Mouse (Mus musculus): ENCODE data around the gene BC030499. TPM values are rescaled to one million over a fixed set of nuclear protein-coding genes. Genes with fewer than 3 reads are reported as not detected.
A peak's percentile ranks its signal among the peaks of the same experiment; 100 is the strongest.

The BC030499 gene
- polyA plus RNA-seq, 1 experiment from 2014 or later = 0.51 TPM

DNA sequence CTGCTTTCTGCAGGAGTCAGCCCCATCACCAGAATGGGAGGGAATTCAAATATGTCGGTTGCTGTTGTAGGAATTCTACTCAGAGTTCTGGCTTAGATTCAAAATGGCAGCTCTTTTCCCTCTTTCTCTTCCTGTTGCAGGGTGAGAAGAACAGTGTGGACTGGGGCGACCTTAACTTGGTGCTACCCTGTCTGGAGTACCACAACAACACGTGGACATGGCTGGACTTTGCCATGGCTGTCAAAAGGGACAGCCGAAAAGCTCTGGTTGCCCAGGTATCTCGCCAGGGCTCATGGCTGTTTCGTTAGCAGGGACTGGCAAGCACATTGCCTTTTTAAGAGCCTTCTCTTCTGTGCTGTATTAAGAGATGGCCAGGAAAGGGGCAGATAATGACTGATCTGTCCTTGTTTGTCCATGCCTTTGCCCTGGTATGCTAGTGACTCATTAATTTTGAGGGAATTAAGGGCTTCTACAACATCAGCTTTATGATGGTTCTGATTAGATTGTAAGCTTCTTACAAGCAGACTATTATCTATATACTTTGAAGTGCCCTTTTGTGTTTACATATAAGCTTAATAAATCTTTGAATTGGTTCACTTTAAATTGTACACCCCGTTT is 1.4 kb upstream of the BC030499 start:
- Histone ChIP-seq H3K27ac (ENCODE audit: low read length) (no peak overlapping the region), H3K4me1 (ENCODE audit: control insufficient read depth, insufficient read depth, low read length) (no peaks in the 10 kb centered on the region), H3K36me3 (ENCODE audit: control insufficient read depth, insufficient read depth) (peaks cover 58% of the 10 kb centered on the region), H3K4me3 (ENCODE audit: low read length) (no peak overlapping the region), H3K9me3 (replicated peaks; ENCODE audit: control insufficient read depth, low read length) (no peaks in the 10 kb centered on the region), H3K4me2 (ENCODE audit: low read depth, low read length) (no peak overlapping the region), H3K9ac (ENCODE audit: low read length) (no peak overlapping the region), H3K27me3 (ENCODE audit: control insufficient read depth, insufficient read depth, low read length) (no peaks in the 10 kb centered on the region)
- ATAC-seq (replicated peaks; ENCODE audit: extremely low read depth, insufficient read depth, low FRiP score) = no peak
- 87% methylated on average over 7 of the region's 7 CpGs for WGBS

DNA sequence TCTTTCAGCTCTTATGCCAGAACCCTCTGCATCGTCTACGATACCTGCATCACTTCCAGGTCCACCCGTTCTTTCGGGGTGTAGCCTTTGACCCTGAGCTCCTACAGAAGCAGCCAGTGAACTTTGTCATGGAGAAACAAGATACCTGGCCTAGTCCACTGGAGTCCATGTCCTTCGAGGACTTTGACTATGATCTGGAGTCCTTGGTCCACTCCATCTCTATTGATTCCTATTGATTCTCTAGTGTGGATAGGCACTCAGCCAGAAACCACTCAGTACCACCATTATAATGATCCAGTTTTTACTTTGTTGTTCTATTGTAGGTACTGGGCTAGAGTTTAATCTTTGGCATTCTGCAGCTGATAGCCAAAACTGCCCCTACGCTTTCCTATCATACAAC is 3.9 kb downstream of the BC030499 start:
- H3K4me3 ChIP-seq (ENCODE audit: low read length) = no peak overlapping the region
- H3K9me3 ChIP-seq (replicated peaks; ENCODE audit: control insufficient read depth, low read length) = no peaks in the 10 kb centered on the region
- H3K36me3 ChIP-seq (ENCODE audit: control insufficient read depth, insufficient read depth) = peaks cover 12% of the 10 kb centered on the region; the same call in 1 of the 2 replicates
- ATAC-seq (replicated peaks; ENCODE audit: extremely low read depth, insufficient read depth, low FRiP score) = no peak
- H3K27ac ChIP-seq (ENCODE audit: low read length) = no peak overlapping the region
- no peaks in the 10 kb centered on the region for H3K4me1 ChIP-seq (ENCODE audit: control insufficient read depth, insufficient read depth, low read length)
- no peak overlapping the region for H3K9ac ChIP-seq (ENCODE audit: low read length)
- no peaks in the 10 kb centered on the region for H3K27me3 ChIP-seq (ENCODE audit: control insufficient read depth, insufficient read depth, low read length)
- 90% methylated on average over 6 of the region's 6 CpGs for WGBS
- no peak overlapping the region for H3K4me2 ChIP-seq (ENCODE audit: low read depth, low read length)

DNA sequence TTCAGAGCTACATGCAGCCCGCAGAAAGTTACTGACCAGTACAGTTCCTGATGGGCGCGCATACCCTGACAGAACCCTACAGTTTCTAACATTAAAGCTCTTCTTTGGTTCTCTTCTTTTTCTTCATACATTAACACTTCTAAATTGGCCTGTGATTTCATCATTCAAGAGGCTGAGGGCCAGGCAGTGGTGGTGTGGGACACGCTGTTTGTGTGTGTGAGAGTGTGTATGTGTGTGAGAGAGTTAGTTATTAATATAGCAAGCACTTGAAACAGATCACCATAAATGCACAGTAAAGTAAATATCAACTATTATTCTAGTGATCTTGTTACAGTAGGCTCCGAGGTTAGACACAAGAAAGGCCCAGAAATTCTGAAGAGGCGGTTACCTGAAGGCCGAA is 10.3 kb downstream of the BC030499 start:
- ATAC-seq (replicated peaks; ENCODE audit: extremely low read depth, insufficient read depth, low FRiP score) = 0 out of 2 replicates have a peak, but pooled peaks have one; percentile 19
- H3K27ac ChIP-seq (ENCODE audit: low read length) = peak overlapping the region; percentile 63
- 60% methylated on average over 7 of the region's 7 CpGs for whole genome bisulfite sequencing

DNA sequence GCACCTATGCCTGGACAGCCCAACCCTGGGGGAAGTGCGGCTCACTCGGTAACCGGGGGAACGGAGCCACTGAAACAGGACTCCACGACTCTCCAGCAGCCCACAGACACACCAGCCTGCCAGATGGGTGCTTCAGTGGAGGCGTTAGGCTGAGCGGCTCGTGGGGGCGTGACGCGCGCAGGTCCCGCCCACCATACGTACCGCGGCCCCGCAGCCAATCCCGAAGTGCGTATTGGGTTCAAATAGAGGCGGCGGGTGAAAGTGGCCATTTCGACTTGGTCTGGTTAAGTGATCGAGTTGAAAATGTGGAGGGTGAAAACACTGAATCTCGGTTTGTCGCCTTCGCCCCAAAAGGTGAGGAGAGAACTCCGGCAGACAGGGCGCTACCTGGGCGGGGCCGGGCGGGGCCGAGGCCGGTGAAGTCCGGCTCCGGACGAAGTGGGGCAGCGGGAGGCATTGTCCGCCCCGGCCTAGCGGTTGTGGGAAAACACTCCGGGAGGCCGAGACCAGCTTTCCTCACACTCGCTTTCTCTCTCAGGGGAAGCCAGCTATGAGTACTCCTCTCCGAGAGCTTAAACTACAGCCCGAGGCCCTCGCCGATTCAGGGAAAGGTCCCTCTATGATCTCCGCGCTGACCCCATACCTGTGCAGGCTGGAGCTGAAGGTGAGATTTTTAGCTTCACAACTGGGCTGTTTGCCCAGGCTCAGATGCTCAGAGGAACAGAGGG is 10.9 kb downstream of the BC030499 start, which contains the start of gene Spag5:
TSS of gene Spag5 (plus strand) at position 173 of the 728 bp plus-strand sequence.
- peak within 1 kb of the TSS; percentile 84 for H3K9ac ChIP-seq (ENCODE audit: low read length)
- peak within 1 kb of the TSS; percentile 73 for H3K27ac ChIP-seq (ENCODE audit: low read length)
- no peaks in the 10 kb centered on the region for H3K27me3 ChIP-seq (ENCODE audit: control insufficient read depth, insufficient read depth, low read length)
- WGBS = 0% methylated on average over 49 of the region's 49 CpGs
- H3K4me1 ChIP-seq (ENCODE audit: control insufficient read depth, insufficient read depth, low read length) = peaks cover 11% of the 10 kb centered on the region; the same call in 1 of the 2 replicates
- peak; percentile 99 for ATAC-seq (replicated peaks; ENCODE audit: extremely low read depth, insufficient read depth, low FRiP score)
- H3K36me3 ChIP-seq (ENCODE audit: control insufficient read depth, insufficient read depth) = peaks cover 15% of the 10 kb centered on the region
- no peaks in the 10 kb centered on the region for H3K9me3 ChIP-seq (replicated peaks; ENCODE audit: control insufficient read depth, low read length)
- peak within 1 kb of the TSS; percentile 86 for H3K4me2 ChIP-seq (ENCODE audit: low read depth, low read length)
- H3K4me3 ChIP-seq (ENCODE audit: low read length) = peak within 1 kb of the TSS; percentile 86

More for the DNA sequence above, 10.3 kb downstream of the BC030499 start:
- Histone ChIP-seq H3K9ac (ENCODE audit: low read length) (peak overlapping the region; percentile 84), H3K36me3 (ENCODE audit: control insufficient read depth, insufficient read depth) (peaks cover 14% of the 10 kb centered on the region), H3K27me3 (ENCODE audit: control insufficient read depth, insufficient read depth, low read length) (no peaks in the 10 kb centered on the region), H3K4me2 (ENCODE audit: low read depth, low read length) (peak overlapping the region; percentile 86), H3K4me1 (ENCODE audit: control insufficient read depth, insufficient read depth, low read length) (0 out of 2 replicates have a peak, but pooled peaks cover 11% of the 10 kb centered on the region), H3K4me3 (ENCODE audit: low read length) (peak overlapping the region; percentile 86), H3K9me3 (replicated peaks; ENCODE audit: control insufficient read depth, low read length) (no peaks in the 10 kb centered on the region)

DNA sequence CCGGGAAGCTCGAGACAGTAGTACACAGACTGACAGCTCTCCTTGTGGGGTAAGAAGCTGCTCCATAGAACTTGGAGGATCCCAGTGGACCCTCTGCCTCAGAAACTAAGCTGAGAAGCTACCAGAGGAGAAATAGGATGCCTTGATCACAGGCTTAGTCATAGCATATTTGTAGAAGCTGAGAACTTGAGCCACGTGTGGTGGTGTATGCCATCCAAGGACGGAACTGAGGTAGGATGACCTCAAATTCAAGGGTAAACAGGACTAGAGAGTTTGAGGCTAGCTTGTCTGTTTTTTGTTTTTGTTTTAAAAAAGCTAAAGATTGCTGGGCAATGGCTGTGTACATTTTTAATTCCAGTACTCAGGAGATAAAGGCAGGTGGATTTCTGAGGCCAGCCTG is 14.6 kb downstream of the BC030499 start:
- Histone ChIP-seq H3K36me3 (ENCODE audit: control insufficient read depth, insufficient read depth) (peaks cover 28% of the 10 kb centered on the region), H3K27me3 (ENCODE audit: control insufficient read depth, insufficient read depth, low read length) (no peaks in the 10 kb centered on the region), H3K27ac (ENCODE audit: low read length) (no peak overlapping the region), H3K4me2 (ENCODE audit: low read depth, low read length) (no peak overlapping the region), H3K9me3 (replicated peaks; ENCODE audit: control insufficient read depth, low read length) (no peaks in the 10 kb centered on the region), H3K9ac (ENCODE audit: low read length) (no peak overlapping the region), H3K4me1 (ENCODE audit: control insufficient read depth, insufficient read depth, low read length) (peaks cover 11% of the 10 kb centered on the region; the same call in 1 of the 2 replicates), H3K4me3 (ENCODE audit: low read length) (no peak overlapping the region)
- no peak for ATAC-seq (replicated peaks; ENCODE audit: extremely low read depth, insufficient read depth, low FRiP score)
- WGBS = 83% methylated on average over 4 of the region's 4 CpGs

DNA sequence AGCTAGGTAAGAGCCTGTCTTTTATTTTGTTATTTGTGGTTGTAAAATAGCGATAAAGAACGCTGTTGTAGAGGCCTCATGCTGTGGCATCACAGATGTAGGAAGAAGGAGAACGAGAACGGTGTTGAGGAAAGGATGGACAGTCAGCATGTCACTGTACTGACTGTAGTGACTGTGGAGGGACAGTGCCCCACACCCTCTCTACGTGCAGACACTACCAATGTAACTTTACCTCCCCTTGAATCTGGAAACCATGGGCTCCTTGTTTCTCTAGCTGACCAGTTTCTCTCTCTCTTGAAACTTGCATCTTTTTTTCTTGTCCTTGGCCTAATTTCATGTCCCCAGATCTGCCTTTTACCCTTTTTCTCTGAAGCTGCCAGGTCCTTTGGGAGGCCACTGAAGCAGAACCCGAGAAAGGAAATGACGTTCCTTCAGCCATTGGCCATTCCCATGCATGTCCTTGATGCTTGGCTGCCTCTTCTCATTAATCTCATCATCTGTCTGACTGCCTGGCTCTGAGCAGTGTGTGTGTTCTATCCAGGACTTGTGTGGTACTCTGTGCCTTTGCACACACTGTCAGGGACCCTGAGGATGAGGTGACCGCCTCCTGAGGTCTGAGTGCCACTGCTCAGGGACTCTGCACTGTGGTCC is 20.3 kb downstream of the BC030499 start:
- no peak overlapping the region for H3K9ac ChIP-seq (ENCODE audit: low read length)
- no peaks in the 10 kb centered on the region for H3K9me3 ChIP-seq (replicated peaks; ENCODE audit: control insufficient read depth, low read length)
- H3K4me3 ChIP-seq (ENCODE audit: low read length) = no peak overlapping the region
- H3K36me3 ChIP-seq (ENCODE audit: control insufficient read depth, insufficient read depth) = peaks cover 43% of the 10 kb centered on the region
- 92% methylated on average over 8 of the region's 8 CpGs for WGBS
- ATAC-seq (replicated peaks; ENCODE audit: extremely low read depth, insufficient read depth, low FRiP score) = no peak
- H3K27ac ChIP-seq (ENCODE audit: low read length) = no peak overlapping the region
- no peaks in the 10 kb centered on the region for H3K27me3 ChIP-seq (ENCODE audit: control insufficient read depth, insufficient read depth, low read length)
- no peak overlapping the region for H3K4me2 ChIP-seq (ENCODE audit: low read depth, low read length)
- no peaks in the 10 kb centered on the region; the same call in 1 of the 2 replicates for H3K4me1 ChIP-seq (ENCODE audit: control insufficient read depth, insufficient read depth, low read length)

DNA sequence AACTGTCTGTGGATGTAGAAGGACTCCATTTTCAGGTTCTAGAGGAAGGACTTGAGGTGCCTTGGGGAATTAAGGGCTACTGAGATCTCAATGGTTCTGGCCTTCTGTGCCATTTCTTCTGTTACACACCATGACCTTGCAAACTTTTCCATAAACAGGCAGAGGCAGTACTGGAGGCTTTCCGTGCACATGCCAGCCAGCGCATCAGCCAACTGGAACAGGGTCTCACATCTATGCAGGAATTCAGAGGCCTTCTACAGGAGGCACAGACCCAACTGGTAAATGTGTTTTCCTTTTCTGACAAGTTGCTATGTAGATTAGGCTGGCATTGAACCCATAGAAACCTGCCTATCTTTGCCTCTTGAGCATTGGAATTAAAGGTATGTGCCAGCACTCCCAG is 23.0 kb downstream of the BC030499 start:
- Histone ChIP-seq H3K9ac (ENCODE audit: low read length) (no peak overlapping the region), H3K4me1 (ENCODE audit: control insufficient read depth, insufficient read depth, low read length) (no peaks in the 10 kb centered on the region), H3K36me3 (ENCODE audit: control insufficient read depth, insufficient read depth) (peaks cover 56% of the 10 kb centered on the region), H3K27me3 (ENCODE audit: control insufficient read depth, insufficient read depth, low read length) (no peaks in the 10 kb centered on the region), H3K27ac (ENCODE audit: low read length) (peak overlapping the region; percentile 14; the same call in 1 of the 2 replicates), H3K4me3 (ENCODE audit: low read length) (no peak overlapping the region), H3K4me2 (ENCODE audit: low read depth, low read length) (no peak overlapping the region), H3K9me3 (replicated peaks; ENCODE audit: control insufficient read depth, low read length) (no peaks in the 10 kb centered on the region)
- no peak for ATAC-seq (replicated peaks; ENCODE audit: extremely low read depth, insufficient read depth, low FRiP score)
- WGBS = 73% methylated on average over 2 of the region's 2 CpGs

DNA sequence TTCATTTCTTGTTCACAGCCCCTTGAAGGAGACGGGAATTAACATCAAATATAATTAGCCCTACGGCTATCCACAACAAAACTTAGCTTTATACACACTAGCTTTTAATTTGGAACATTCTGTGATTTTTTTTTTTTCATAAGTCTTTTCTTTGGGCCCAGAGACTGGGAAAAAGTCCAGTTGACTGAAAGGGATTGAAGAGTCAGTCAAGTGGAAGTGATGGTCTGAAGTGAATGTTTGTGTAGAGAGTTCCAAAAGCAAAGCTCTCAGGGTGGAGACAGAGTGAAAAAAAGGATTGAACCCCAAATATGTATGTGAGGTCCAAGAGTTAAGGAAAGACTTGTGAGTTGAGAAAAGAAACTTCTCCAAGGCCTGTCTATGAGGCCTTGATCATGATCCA is 27.8 kb downstream of the BC030499 start:
- Histone ChIP-seq H3K4me2 (ENCODE audit: low read depth, low read length) (no peak overlapping the region), H3K4me3 (ENCODE audit: low read length) (no peak overlapping the region), H3K4me1 (ENCODE audit: control insufficient read depth, insufficient read depth, low read length) (peaks cover 9% of the 10 kb centered on the region; the same call in 1 of the 2 replicates), H3K36me3 (ENCODE audit: control insufficient read depth, insufficient read depth) (peaks cover 71% of the 10 kb centered on the region), H3K27ac (ENCODE audit: low read length) (no peak overlapping the region), H3K27me3 (ENCODE audit: control insufficient read depth, insufficient read depth, low read length) (no peaks in the 10 kb centered on the region), H3K9ac (ENCODE audit: low read length) (no peak overlapping the region), H3K9me3 (replicated peaks; ENCODE audit: control insufficient read depth, low read length) (no peaks in the 10 kb centered on the region)
- 88% methylated on average over 2 of the region's 2 CpGs for WGBS
- no peak for ATAC-seq (replicated peaks; ENCODE audit: extremely low read depth, insufficient read depth, low FRiP score)

All from heart, embryonic 16.5 days (tissue).